Mouse (Mus musculus) midbrain, embryonic 15.5 days (tissue): ENCODE results near the gene Brsk2. TPM values are rescaled to one million over a fixed set of nuclear protein-coding genes. Genes with fewer than 3 reads are reported as not detected.

Source experiments
- ATAC-seq: fragments of 200-750 bp; cut with Nextera tagmentation; replicated peaks from 2 replicates; pipeline ENCODE4 v1.8.0; 2017; ENCODE audit warnings: moderate TSS enrichment
- H3K27ac ChIP-seq: fragments of 300-500 bp; sonication (generic); 2 replicates; pipeline ENCODE4 v1.5.1; 2015; ENCODE audit warnings: mild to moderate bottlenecking, inconsistent platforms
- H3K27me3 ChIP-seq: fragments of 300-500 bp; sonication (generic); replicated peaks from 2 replicates; pipeline ENCODE4 v1.6.1; 2015; ENCODE audit warnings: inconsistent platforms
- H3K36me3 ChIP-seq: fragments of 300-500 bp; sonication (generic); replicated peaks from 2 replicates; pipeline ENCODE4 v1.6.1; 2015; ENCODE audit warnings: inconsistent platforms
- H3K4me1 ChIP-seq: fragments of 300-500 bp; sonication (generic); 2 replicates; pipeline ENCODE4 v1.6.1; 2015; ENCODE audit warnings: inconsistent platforms
- H3K4me2 ChIP-seq: fragments of 300-500 bp; sonication (generic); 2 replicates; pipeline ENCODE4 v1.6.1; 2015; ENCODE audit warnings: inconsistent platforms, mild to moderate bottlenecking, moderate library complexity
- H3K4me3 ChIP-seq: fragments of 300-500 bp; sonication (generic); 2 replicates; pipeline ENCODE4 v1.5.1; 2015; ENCODE audit warnings: mild to moderate bottlenecking, inconsistent platforms
- H3K9ac ChIP-seq: fragments of 300-500 bp; sonication (generic); 2 replicates; pipeline ENCODE4 v1.6.1; 2015; ENCODE audit warnings: mild to moderate bottlenecking, inconsistent platforms
- H3K9me3 ChIP-seq: fragments of 300-500 bp; sonication (generic); 2 replicates; pipeline ENCODE4 v1.6.1; 2016; ENCODE audit warnings: inconsistent platforms
- WGBS: fragments of 180-500 bp; shearing (Covaris S2); methylation state at CpG from one replicate; pipeline ENCODE4 v1.1.7; 2015; ENCODE audit warnings: mixed read lengths; 5-methylcytosine and 5-hydroxymethylcytosine counted together
- polyA plus RNA-seq: library from polyadenylated mRNA; unstranded; fragments of >200 nt; fragmentation: Nextera tagmentation; extraction: Ambion mirVana; gene quantifications from 2 replicates; pipeline ENCODE4 v1.2.1, GENCODE M21; 2015

The Brsk2 gene
- polyA plus RNA-seq, 1 experiment from 2014 or later: 24.7 TPM

GRCm38 (mm10) chr7:142000661-142001060, 51.1 kb downstream of the Brsk2 start:
- Histone ChIP-seq H3K9me3 (no peaks in the 10 kb centered on the region), H3K27ac (no peak overlapping the region), H3K4me3 (no peak overlapping the region), H3K36me3 (peaks cover 49% of the 10 kb centered on the region), H3K9ac (no peak overlapping the region), H3K4me1 (no peaks in the 10 kb centered on the region), H3K27me3 (no peaks in the 10 kb centered on the region), H3K4me2 (no peak overlapping the region)
- 91% methylated on average over 3 of the region's 3 CpGs for WGBS
- ATAC-seq: no peak

- Histone ChIP-seq H3K36me3 (peaks cover 42% of the 10 kb centered on the region), H3K4me3 (no peak overlapping the region), H3K4me1 (no peaks in the 10 kb centered on the region), H3K9ac (no peak overlapping the region), H3K4me2 (no peak overlapping the region), H3K9me3 (no peaks in the 10 kb centered on the region), H3K27ac (no peak overlapping the region), H3K27me3 (no peaks in the 10 kb centered on the region)
- WGBS: 74% methylated on average over 22 of the region's 22 CpGs
- no peak for ATAC-seq
These were observed 52.2 kb downstream of the Brsk2 start for GRCm38 (mm10) chr7:142001597-142002340.

DNA sequence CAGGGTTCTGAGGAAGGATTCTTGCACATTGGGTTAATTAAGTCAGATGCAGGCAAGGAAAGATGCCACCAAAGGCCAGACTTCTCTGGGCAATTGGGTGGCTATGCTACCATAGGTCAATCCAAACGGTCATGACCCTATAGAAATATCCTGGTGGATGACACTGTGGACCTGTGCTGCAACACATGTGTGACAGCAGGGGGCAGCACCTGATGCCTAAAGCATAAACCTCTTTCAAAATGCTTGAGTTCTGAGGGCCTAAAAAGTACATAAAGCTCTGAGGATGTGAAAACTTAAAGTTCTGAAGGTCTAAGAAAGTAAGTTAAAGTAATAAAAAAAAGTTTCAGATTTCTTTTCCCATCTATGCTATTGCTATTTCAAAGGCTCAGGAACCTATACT, 67.0 kb downstream of the Brsk2 start:
- Histone ChIP-seq H3K4me3 (no peak overlapping the region), H3K27ac (no peak overlapping the region), H3K4me2 (no peak overlapping the region), H3K9me3 (no peaks in the 10 kb centered on the region), H3K9ac (no peak overlapping the region), H3K4me1 (no peaks in the 10 kb centered on the region), H3K27me3 (no peaks in the 10 kb centered on the region), H3K36me3 (no peaks in the 10 kb centered on the region; the same call in 1 of the 2 replicates)
- WGBS: 58% methylated on average over 1 of the region's 1 CpGs
- ATAC-seq: no peak

DNA sequence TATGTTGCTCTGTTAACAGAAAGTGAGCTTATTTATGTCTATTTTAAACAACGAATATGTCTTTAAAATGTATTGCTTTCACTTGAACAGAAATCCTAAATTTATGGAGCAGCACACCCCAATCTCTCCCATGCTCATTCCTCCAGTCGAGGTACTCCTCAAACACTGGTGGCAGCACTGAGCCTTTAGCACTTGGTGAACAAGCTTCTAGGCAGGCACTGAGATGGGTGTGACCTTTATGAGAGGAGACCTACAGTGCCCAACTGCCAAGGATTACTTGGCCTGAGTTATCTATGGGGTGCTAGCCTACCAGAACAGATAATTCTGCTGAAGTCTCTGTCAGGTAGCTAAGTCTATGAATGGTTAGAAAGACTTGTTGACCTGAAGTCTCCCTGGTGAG, 70.1 kb downstream of the Brsk2 start:
- no peak overlapping the region for H3K4me2 ChIP-seq
- H3K4me1 ChIP-seq: no peaks in the 10 kb centered on the region
- no peak overlapping the region for H3K9ac ChIP-seq
- H3K4me3 ChIP-seq: no peak overlapping the region
- WGBS: 62% methylated on average over 2 of the region's 2 CpGs
- ATAC-seq: no peak
- no peak overlapping the region for H3K27ac ChIP-seq
- no peaks in the 10 kb centered on the region for H3K36me3 ChIP-seq
- H3K9me3 ChIP-seq: no peaks in the 10 kb centered on the region
- H3K27me3 ChIP-seq: no peaks in the 10 kb centered on the region

DNA sequence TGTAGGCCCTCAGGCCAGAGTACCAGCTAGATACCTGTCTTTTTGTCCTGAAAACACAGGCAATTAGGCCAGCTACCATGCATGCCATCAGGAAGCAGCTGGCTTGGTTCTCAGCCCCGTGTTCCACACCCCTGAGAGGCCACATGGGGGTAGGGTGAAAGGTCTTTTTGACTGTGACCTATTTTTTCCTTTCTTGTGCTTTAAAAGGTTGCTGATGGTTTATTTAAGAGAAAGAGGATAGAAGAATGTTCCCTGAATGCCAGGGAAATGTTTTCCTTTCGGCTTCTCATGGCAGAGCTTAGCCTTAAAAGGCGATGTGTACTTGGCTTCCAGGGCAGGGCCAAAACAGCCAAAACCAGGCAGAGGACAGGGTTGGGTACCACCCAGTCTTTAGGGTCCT, 71.3 kb downstream of the Brsk2 start:
- ATAC-seq: no peak
- no peaks in the 10 kb centered on the region for H3K27me3 ChIP-seq
- no peak overlapping the region for H3K27ac ChIP-seq
- 78% methylated on average over 3 of the region's 3 CpGs for WGBS
- H3K4me3 ChIP-seq: no peak overlapping the region
- H3K4me2 ChIP-seq: no peak overlapping the region
- no peak overlapping the region for H3K9ac ChIP-seq
- peaks cover 7% of the 10 kb centered on the region; the same call in 1 of the 2 replicates for H3K4me1 ChIP-seq
- no peaks in the 10 kb centered on the region for H3K36me3 ChIP-seq
- H3K9me3 ChIP-seq: no peaks in the 10 kb centered on the region

GRCm38 (mm10) chr7:142025196-142025595, 75.6 kb downstream of the Brsk2 start:
- Histone ChIP-seq H3K27ac (no peak overlapping the region), H3K4me1 (peaks cover 7% of the 10 kb centered on the region; the same call in 1 of the 2 replicates), H3K9me3 (no peaks in the 10 kb centered on the region), H3K4me3 (no peak overlapping the region), H3K9ac (no peak overlapping the region), H3K36me3 (no peaks in the 10 kb centered on the region), H3K27me3 (no peaks in the 10 kb centered on the region), H3K4me2 (no peak overlapping the region)
- no peak for ATAC-seq
- 72% methylated on average over 2 of the region's 2 CpGs for WGBS

GRCm38 (mm10) chr7:142025926-142026325, 76.4 kb downstream of the Brsk2 start:
- no peak overlapping the region for H3K4me2 ChIP-seq
- no peak overlapping the region for H3K27ac ChIP-seq
- H3K36me3 ChIP-seq: no peaks in the 10 kb centered on the region
- 86% methylated on average over 4 of the region's 4 CpGs for whole genome bisulfite sequencing
- H3K9me3 ChIP-seq: no peaks in the 10 kb centered on the region
- peaks cover 7% of the 10 kb centered on the region; the same call in 1 of the 2 replicates for H3K4me1 ChIP-seq
- no peak overlapping the region for H3K9ac ChIP-seq
- H3K4me3 ChIP-seq: no peak overlapping the region
- ATAC-seq: no peak
- no peaks in the 10 kb centered on the region for H3K27me3 ChIP-seq

- H3K9ac ChIP-seq: no peak overlapping the region
- no peaks in the 10 kb centered on the region for H3K27me3 ChIP-seq
- H3K4me2 ChIP-seq: no peak overlapping the region
- peaks cover 9% of the 10 kb centered on the region; the same call in 1 of the 2 replicates for H3K4me1 ChIP-seq
- H3K4me3 ChIP-seq: no peak overlapping the region
- no peak overlapping the region for H3K27ac ChIP-seq
- H3K36me3 ChIP-seq: no peaks in the 10 kb centered on the region
- no peaks in the 10 kb centered on the region for H3K9me3 ChIP-seq
- ATAC-seq: no peak
These were observed 80.5 kb downstream of the Brsk2 start for GRCm38 (mm10) chr7:142030073-142030472.

- WGBS: 92% methylated on average over 2 of the region's 2 CpGs
- Histone ChIP-seq H3K9ac (no peak overlapping the region), H3K36me3 (no peaks in the 10 kb centered on the region), H3K4me1 (peaks cover 3% of the 10 kb centered on the region; the same call in 1 of the 2 replicates), H3K27me3 (no peaks in the 10 kb centered on the region), H3K9me3 (no peaks in the 10 kb centered on the region), H3K4me3 (no peak overlapping the region), H3K27ac (no peak overlapping the region), H3K4me2 (no peak overlapping the region)
- no peak for ATAC-seq
These were observed 84.6 kb downstream of the Brsk2 start for GRCm38 (mm10) chr7:142034198-142034597.

DNA sequence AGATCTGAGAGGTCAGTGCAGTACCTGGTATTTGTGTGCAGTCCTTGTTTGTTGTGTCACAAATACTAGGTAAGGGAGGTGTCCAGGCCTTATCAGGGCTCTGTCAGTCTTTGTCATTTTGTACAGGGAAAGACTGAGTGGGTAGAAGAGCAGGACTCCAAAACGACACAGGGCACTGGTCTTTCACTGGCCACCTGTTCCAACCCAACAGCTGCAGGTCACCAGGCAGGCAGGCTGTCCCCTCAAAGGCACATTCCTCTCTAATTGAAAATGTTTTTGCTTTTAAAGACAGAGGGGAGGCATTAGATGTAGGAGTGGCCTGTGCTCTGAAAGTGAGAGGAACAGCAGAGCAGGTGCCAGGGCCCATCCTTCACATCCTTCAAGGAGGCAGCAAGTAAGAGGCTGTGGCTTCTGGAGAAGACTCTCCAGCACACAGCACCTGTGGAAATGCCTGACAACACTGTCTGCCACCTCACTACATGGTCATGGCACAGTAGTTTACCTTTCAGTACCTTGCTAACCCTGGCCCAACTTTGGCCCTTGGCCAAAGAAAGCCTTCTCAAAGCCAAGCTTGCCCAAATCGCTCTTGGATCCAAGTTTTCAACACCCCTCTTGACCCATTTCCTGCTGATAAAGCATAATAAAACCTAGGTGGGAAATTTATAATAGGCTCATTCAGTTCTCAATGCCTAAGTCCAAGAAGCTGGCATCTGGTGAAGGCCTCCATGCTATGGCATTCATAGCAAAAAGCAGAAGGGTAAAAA, 85.7 kb downstream of the Brsk2 start:
- ATAC-seq: no peak
- Histone ChIP-seq H3K4me1 (peaks cover 3% of the 10 kb centered on the region; the same call in 1 of the 2 replicates), H3K9me3 (no peaks in the 10 kb centered on the region), H3K4me3 (no peak overlapping the region), H3K9ac (no peak overlapping the region), H3K4me2 (no peak overlapping the region), H3K27me3 (no peaks in the 10 kb centered on the region), H3K36me3 (no peaks in the 10 kb centered on the region), H3K27ac (no peak overlapping the region)
- 73% methylated on average over 2 of the region's 2 CpGs for WGBS

DNA sequence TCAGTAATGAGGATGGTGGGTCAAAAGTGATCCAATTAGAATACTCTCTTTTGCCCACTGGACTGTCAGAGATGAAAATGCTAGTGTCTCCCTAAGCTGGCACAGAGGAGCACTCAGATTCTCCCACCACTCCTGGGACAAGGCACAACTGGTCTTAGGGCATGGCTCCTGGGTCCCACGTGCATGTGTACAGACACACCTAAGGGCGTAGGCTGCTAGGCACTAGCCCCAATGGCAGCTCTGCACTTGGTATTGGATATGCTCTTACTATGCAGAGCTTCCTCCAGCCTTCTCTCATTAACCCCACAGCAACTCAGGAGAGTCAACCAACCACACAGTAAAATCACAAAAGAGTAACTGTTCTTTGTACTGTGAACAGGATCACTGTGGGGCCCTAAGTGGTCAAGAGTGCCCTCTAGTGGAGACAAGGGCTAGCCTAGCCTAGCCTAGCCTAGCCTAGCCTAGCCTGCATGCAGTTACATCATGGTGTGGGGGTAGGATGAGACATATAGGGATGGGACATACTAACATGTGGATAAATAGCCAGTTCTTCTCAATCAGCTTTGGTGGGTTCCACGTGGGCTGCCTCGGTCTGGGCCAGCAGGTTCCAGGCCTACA, 88.1 kb downstream of the Brsk2 start:
- Histone ChIP-seq H3K27me3 (no peaks in the 10 kb centered on the region), H3K36me3 (no peaks in the 10 kb centered on the region), H3K9me3 (no peaks in the 10 kb centered on the region), H3K27ac (no peak overlapping the region), H3K4me1 (peaks cover 3% of the 10 kb centered on the region; the same call in 1 of the 2 replicates), H3K4me2 (no peak overlapping the region), H3K4me3 (no peak overlapping the region), H3K9ac (no peak overlapping the region)
- ATAC-seq: no peak
- WGBS: 71% methylated on average over 4 of the region's 4 CpGs

DNA sequence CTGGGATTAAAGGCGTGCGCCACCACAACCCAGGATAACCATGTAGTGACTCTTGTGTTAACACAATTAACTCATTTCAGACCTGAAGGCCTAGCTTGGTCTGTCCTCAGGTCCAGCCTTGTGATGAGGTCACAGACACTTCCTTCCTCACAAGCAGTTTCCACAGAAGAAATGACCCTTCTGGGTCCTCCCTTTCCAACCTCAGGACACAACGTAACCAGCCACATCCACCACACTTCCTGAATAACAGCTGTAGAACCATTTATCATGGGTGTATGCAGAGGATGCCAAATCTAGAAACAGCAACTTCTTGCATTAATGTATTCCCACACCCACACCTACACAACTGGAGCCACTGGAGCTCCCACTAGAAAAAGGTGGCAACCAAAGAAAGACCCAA, 91.2 kb downstream of the Brsk2 start:
- no peak overlapping the region for H3K4me2 ChIP-seq
- 94% methylated on average over 3 of the region's 3 CpGs for WGBS
- no peak overlapping the region for H3K9ac ChIP-seq
- no peak overlapping the region for H3K4me3 ChIP-seq
- no peaks in the 10 kb centered on the region for H3K27me3 ChIP-seq
- no peak for ATAC-seq
- no peaks in the 10 kb centered on the region for H3K9me3 ChIP-seq
- no peak overlapping the region for H3K27ac ChIP-seq
- H3K36me3 ChIP-seq: no peaks in the 10 kb centered on the region
- H3K4me1 ChIP-seq: no peaks in the 10 kb centered on the region
